In the genomic region with DNA sequence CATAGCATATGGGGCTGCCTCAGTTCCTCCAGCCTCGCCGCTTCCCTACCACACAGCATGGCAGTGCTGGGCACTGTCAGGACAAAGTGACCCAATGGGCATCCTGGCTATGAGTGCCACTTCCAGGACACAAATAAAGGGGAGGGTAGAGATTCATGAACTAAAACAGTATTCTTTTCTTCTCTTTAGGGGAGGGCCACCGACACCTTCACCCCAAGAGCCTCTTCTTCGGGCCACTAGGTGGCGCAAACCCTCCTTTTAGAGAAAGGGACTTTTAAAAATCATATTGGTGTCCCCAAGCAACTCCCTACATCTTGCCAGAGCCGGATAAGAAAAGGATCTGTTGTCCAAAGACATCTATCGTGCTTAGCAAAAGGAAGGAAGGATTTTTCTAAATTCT, we compare ENCODE assay signal across 8 mouse cellular contexts.
DNase-seq lines count a peak whose midpoint lies in the region; ATAC-seq and TF ChIP-seq lines count a peak whose summit lies in the region.

No protein-coding gene starts in this region.

- H3K27ac ChIP-seq in kidney, embryonic 15.5 days, result no peak overlapping the region

- peak; percentile 68 for TF ChIP-seq CTCF in E14TG2a.4 (conservative IDR thresholded peaks at IDR 0.05; ENCODE audit: low read length)

- no peaks in the 10 kb centered on the region for H3K36me3 ChIP-seq in kidney, embryonic 15.5 days
- H3K36me3 ChIP-seq in E14TG2a.4 (ENCODE audit: insufficient read depth, low read length), result no peaks in the 10 kb centered on the region

- H3K4me3 ChIP-seq in kidney, embryonic 15.5 days (replicated peaks), result no peak overlapping the region
- H3K4me3 ChIP-seq in E14TG2a.4 (replicated peaks; ENCODE audit: low read length), result no peak overlapping the region

- WGBS in kidney, embryonic 15.5 days, result 35% methylated on average over 7 of the region's 7 CpGs

- H3K9me3 ChIP-seq in kidney, embryonic 15.5 days (replicated peaks), result no peaks in the 10 kb centered on the region
- no peaks in the 10 kb centered on the region for H3K9me3 ChIP-seq in E14TG2a.4 (ENCODE audit: low read length)

- H3K9ac ChIP-seq in kidney, embryonic 15.5 days, result no peak overlapping the region

- H3K4me2 ChIP-seq in kidney, embryonic 15.5 days, result no peak overlapping the region

- DNase-seq in kidney, adult 11 months, result peak; percentile 18
- DNase-seq in adrenal gland, adult 8-10 months, result peak; percentile 18
- peak; percentile 35 for DNase-seq in fibroblast of lung, adult 2 months (ENCODE audit: low read depth)
- peak; percentile 31 for DNase-seq in layer of hippocampus, adult 9-11 months
- DNase-seq in naive thymus-derived CD4-positive, alpha-beta T cell, adult 2 months (ENCODE audit: low read depth), result peak; percentile 44

- ATAC-seq in kidney, embryonic 15.5 days (replicated peaks; ENCODE audit: low FRiP score), result no peak
- no peak for ATAC-seq in inflammation-experienced regulatory T-cells, adult 6 months

- no peaks in the 10 kb centered on the region for H3K4me1 ChIP-seq in kidney, embryonic 15.5 days
- no peaks in the 10 kb centered on the region for H3K4me1 ChIP-seq in E14TG2a.4 (replicated peaks; ENCODE audit: low read depth, low read length)

- no peaks in the 10 kb centered on the region for H3K27me3 ChIP-seq in kidney, embryonic 15.5 days
- no peaks in the 10 kb centered on the region for H3K27me3 ChIP-seq in E14TG2a.4 (ENCODE audit: insufficient read depth, low read length)
